Mouse (Mus musculus) embryonic facial prominence, embryonic 11.5 days (tissue): ENCODE measurements around the gene Tex14. TPM values are rescaled to one million over a fixed set of nuclear protein-coding genes. Genes with fewer than 3 reads are reported as not detected.
"Not testable (repeated sequence)": the region's sequence is repeated elsewhere in the genome, so short reads cannot be mapped to it uniquely, and the experiment has no call there.

Experiments
- ATAC-seq: fragments of 200-750 bp; cut with Nextera tagmentation; replicated peaks from 2 replicates; pipeline ENCODE4 v1.8.0; 2017; ENCODE audit warnings: low read depth; ENCODE audit not compliant: insufficient number of reproducible peaks, low FRiP score, low TSS enrichment
- DNase-seq: peaks from one replicate; pipeline ENCODE4 v3.0.0-alpha.2; 2015; ENCODE audit warnings: low spot score
- H3K27ac ChIP-seq: fragments of 300-500 bp; sonication (generic); replicated peaks from 2 replicates; pipeline ENCODE4 v1.5.1; 2014; ENCODE audit warnings: mild to moderate bottlenecking, low read depth, low read length, control low read depth
- H3K27me3 ChIP-seq: fragments of 300-500 bp; sonication (generic); 2 replicates; pipeline ENCODE4 v1.6.1; 2014; ENCODE audit warnings: mild to moderate bottlenecking, low read length, moderate library complexity, mixed read lengths; ENCODE audit not compliant: control insufficient read depth, insufficient read depth
- H3K36me3 ChIP-seq: fragments of 300-500 bp; sonication (generic); replicated peaks from 2 replicates; pipeline ENCODE4 v1.6.1; 2014; ENCODE audit warnings: low read depth, mild to moderate bottlenecking, low read length, moderate library complexity, mixed read lengths; ENCODE audit not compliant: control insufficient read depth, insufficient read depth
- H3K4me1 ChIP-seq: fragments of 300-500 bp; sonication (generic); 2 replicates; pipeline ENCODE4 v1.6.1; 2014; ENCODE audit warnings: low read length, mixed read lengths; ENCODE audit not compliant: control insufficient read depth, insufficient read depth
- H3K4me2 ChIP-seq: fragments of 300-500 bp; sonication (generic); 2 replicates; pipeline ENCODE4 v1.6.1; 2014; ENCODE audit warnings: low read depth, mild to moderate bottlenecking, control low read depth, low read length, moderate library complexity
- H3K4me3 ChIP-seq: fragments of 300-500 bp; sonication (generic); 2 replicates; pipeline ENCODE4 v1.5.1; 2014; ENCODE audit warnings: low read depth, low read length, control low read depth
- H3K9ac ChIP-seq: fragments of 300-500 bp; sonication (generic); replicated peaks from 2 replicates; pipeline ENCODE4 v1.6.1; 2014; ENCODE audit warnings: mild to moderate bottlenecking, control low read depth, low read length
- H3K9me3 ChIP-seq: fragments of 300-500 bp; sonication (generic); replicated peaks from 2 replicates; pipeline ENCODE4 v1.6.1; 2016; ENCODE audit warnings: mild to moderate bottlenecking, low read length, inconsistent platforms, mixed read lengths; ENCODE audit not compliant: control insufficient read depth
- WGBS: fragments of 180-500 bp; shearing (Covaris S2); extraction: QIAGEN DNeasy Blood & Tissue Kit; methylation state at CpG from one replicate; pipeline ENCODE4 v1.1.7; 2014; 5-methylcytosine and 5-hydroxymethylcytosine counted together
- polyA plus RNA-seq: library from polyadenylated mRNA; unstranded; fragments of >200 nt; fragmentation: Nextera tagmentation; extraction: Ambion mirVana; gene quantifications from 2 replicates; pipeline ENCODE4 v1.2.1, GENCODE M21; 2014

The Tex14 gene
- polyA plus RNA-seq, 1 experiment from 2014 or later, result 0.80 TPM

DNA sequence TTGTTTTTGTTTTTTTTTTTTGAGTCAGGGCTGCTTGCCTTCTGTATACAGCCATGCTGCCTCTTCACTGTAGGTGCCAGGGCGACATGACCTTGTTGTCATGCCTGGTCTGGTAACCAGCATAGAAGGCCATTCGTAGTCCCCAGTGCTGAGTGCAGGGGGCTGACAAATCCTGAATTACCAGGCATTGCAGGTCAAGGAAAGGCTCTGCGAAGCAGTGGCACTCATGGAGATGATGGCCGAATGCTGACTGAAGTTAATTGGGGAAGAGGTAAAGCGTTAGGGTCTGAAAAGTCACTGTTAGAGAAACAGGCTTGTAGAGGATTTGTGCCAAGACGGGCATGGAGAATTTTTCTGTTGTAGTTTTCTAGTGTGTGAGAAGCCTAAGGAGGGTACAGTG, 55.7 kb downstream of the Tex14 start:
- 87% methylated on average over 6 of the region's 6 CpGs for WGBS
- Histone ChIP-seq H3K27ac (no peak overlapping the region), H3K9me3 (no peaks in the 10 kb centered on the region), H3K4me1 (no peaks in the 10 kb centered on the region), H3K36me3 (no peaks in the 10 kb centered on the region), H3K9ac (no peak overlapping the region), H3K4me2 (no peak overlapping the region), H3K4me3 (no peak overlapping the region), H3K27me3 (no peaks in the 10 kb centered on the region)
- DNase-seq (no peak), ATAC-seq (no peak)

DNA sequence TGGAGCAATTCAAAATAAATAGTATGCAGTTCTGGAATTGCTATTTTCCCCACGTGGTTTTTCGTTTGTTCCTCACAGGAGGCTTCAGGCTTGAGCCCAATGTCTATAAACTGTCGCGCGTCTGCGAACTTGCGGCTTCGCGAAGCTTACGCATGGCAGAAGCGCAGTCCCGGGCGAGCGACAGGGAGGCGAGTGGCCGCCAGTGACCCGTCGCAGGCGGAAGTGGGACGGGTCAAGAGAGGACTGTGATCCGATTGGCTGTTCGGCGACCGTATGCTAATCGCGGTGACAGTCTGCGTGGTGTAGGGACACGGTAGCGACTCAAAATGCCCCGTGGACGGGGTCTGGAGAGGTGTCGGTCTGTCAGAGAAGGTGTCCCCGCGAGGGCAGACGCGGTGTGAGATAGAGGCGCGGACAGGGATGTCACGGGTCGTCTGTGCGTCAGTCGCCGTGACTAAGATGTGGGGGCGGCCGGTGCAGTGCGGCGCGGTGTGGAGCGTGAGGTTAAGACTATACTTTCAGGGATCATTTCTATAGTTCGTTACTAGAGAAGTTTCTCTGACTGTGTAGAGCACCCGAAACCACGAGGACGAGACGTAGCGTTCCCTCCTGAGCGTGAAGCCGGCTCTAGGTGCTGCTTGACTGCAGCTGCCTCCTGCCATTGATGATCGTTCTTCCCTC, 57.1 kb downstream of the Tex14 start:
- not testable (repeated sequence) for H3K27ac ChIP-seq, H3K4me1 ChIP-seq, H3K36me3 ChIP-seq, H3K27me3 ChIP-seq, H3K9me3 ChIP-seq, H3K4me2 ChIP-seq
- H3K9ac ChIP-seq, result peak overlapping the region; percentile 19; the same call in 1 of the 2 replicates
- 0 out of 2 replicates have a peak overlapping the region, but pooled peaks have one; percentile 9 for H3K4me3 ChIP-seq
- DNase-seq (peak; percentile 67), ATAC-seq (peak; percentile 99)
- under 1% methylated on average over 20 of the region's 58 CpGs for WGBS

DNA sequence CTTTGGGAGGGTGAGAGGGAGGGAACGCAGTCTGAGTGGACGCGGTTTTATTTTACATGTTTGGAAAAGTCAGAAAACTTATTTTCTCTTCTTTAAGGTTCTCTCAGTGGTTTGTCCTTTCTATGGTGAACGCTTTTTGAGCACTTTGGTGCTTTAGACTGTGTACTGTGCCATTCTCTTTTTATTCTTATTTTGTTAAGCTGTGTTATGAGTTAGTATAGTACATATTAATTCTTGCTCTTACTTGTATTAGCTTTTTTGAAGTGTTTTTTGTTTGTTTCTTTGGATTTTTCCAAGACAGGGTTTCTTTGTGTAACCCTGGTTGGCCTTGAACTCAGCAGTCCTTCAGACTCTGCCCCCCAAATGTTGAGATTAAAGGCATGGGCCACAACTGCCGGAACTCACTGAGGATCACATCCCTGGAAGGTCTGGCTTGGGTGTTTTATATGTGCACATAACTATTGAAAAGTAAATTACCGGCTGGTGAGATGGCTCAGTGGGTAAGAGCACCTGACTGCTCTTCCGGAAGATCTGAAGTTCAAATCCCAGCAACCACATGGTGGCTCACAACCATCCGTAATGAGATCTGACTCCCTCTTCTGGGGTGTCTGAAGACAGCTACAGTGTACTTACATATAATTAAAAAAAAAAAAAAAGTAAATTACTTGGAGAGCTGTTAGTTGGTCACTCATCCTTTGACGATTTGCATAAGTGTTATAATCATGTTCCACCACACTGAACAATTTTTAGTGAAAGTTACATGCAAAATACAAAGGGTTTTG, 57.8 kb downstream of the Tex14 start:
- no peaks in the 10 kb centered on the region for H3K36me3 ChIP-seq
- no peaks in the 10 kb centered on the region for H3K9me3 ChIP-seq
- H3K27me3 ChIP-seq, result no peaks in the 10 kb centered on the region
- no peak overlapping the region for H3K9ac ChIP-seq
- no peak overlapping the region for H3K4me3 ChIP-seq
- peak overlapping the region; percentile 62 for H3K27ac ChIP-seq
- peak; percentile 21 for ATAC-seq
- H3K4me2 ChIP-seq, result no peak overlapping the region
- peak; percentile 84 for DNase-seq
- 7% methylated on average over 9 of the region's 9 CpGs for WGBS
- no peaks in the 10 kb centered on the region for H3K4me1 ChIP-seq

DNA sequence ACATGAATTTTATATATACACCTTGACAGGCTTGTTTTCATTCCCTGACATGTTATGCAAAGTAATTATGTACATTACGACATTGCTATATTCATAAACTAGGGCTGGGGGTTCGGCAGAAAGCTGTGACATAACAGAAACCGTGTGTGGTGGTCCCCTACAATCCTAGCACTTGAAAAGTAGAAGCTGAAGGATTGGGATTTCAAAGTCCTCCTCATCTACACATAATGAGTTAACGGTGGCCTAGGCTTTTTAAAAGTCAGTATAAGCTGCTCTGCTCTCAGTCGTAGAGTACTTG, 58.3 kb downstream of the Tex14 start:
- H3K9ac ChIP-seq, result no peak overlapping the region
- no peak overlapping the region for H3K4me2 ChIP-seq
- 50% methylated on average over 5 of the region's 5 CpGs for WGBS
- DNase-seq (no peak), ATAC-seq (no peak)
- no peaks in the 10 kb centered on the region for H3K9me3 ChIP-seq
- no peak overlapping the region for H3K27ac ChIP-seq
- no peaks in the 10 kb centered on the region for H3K4me1 ChIP-seq
- H3K4me3 ChIP-seq, result no peak overlapping the region
- no peaks in the 10 kb centered on the region for H3K27me3 ChIP-seq
- no peaks in the 10 kb centered on the region for H3K36me3 ChIP-seq

DNA sequence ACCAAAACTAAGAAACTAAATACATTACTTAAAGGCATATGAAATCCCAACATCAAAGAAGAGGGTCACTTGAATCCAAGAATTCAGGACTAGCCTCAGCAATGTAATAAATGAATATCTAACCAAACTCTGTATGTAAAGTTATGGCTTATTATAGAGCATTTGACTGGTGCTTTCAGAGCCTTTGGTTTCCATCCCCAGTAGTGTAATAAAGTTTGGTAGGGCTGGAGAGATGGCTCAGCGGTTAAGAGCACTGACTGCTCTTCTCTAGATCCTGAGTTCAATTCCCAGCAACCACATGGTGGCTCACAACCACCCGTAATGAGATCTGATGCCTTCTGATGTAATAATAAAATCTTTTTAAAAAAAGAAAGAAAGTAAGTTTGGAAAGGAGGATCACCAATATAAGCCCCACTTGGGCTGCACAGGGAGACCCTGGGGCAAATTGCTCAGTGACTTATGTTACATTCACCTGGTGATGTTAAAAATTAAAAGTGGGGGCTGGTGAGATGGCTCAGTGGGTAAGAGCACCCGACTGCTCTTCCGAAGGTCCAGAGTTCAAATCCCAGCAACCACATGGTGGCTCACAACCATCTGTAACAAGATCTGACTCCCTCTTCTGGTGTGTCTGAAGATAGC, 59.0 kb downstream of the Tex14 start:
- H3K9me3 ChIP-seq, H3K9ac ChIP-seq, H3K4me1 ChIP-seq, DNase-seq, H3K27ac ChIP-seq, H3K36me3 ChIP-seq, H3K4me3 ChIP-seq, H3K4me2 ChIP-seq, H3K27me3 ChIP-seq, ATAC-seq: not testable (repeated sequence)
- WGBS, result 81% methylated on average over 4 of the region's 4 CpGs

DNA sequence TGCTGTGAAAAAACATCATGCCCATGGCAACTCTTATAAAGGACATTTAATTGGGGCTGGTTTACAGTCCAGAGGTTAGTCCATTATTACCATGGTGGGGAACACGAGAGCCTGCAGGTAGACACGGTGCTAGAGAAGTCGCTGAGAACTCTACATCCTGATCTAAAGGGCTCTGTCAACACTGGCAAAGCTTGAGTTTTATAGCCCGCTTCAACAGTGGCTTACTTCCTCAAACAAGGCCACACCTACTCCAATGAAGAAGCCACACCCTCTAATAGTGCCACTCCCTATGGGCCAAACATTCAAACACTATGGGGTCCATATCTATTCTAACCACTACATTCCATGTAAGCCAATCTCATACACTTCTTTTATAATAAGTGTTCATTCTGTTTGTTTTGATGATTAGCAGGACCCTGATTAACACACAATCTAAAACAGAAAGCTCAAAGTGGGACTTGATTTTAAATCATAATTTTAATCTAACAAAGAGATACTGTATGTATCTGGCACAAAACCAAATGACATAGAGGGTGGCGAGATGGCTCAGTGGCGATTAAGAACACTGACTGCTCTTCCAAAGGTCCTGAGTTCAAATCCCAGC, 61.2 kb downstream of the Tex14 start:
- Histone ChIP-seq H3K4me2 (no peak overlapping the region), H3K9ac (no peak overlapping the region), H3K4me3 (no peak overlapping the region), H3K27me3 (no peaks in the 10 kb centered on the region), H3K27ac (no peak overlapping the region), H3K36me3 (no peaks in the 10 kb centered on the region), H3K9me3 (no peaks in the 10 kb centered on the region), H3K4me1 (no peaks in the 10 kb centered on the region)
- WGBS, result 75% methylated on average over 6 of the region's 6 CpGs
- ATAC-seq (no peak), DNase-seq (no peak)

DNA sequence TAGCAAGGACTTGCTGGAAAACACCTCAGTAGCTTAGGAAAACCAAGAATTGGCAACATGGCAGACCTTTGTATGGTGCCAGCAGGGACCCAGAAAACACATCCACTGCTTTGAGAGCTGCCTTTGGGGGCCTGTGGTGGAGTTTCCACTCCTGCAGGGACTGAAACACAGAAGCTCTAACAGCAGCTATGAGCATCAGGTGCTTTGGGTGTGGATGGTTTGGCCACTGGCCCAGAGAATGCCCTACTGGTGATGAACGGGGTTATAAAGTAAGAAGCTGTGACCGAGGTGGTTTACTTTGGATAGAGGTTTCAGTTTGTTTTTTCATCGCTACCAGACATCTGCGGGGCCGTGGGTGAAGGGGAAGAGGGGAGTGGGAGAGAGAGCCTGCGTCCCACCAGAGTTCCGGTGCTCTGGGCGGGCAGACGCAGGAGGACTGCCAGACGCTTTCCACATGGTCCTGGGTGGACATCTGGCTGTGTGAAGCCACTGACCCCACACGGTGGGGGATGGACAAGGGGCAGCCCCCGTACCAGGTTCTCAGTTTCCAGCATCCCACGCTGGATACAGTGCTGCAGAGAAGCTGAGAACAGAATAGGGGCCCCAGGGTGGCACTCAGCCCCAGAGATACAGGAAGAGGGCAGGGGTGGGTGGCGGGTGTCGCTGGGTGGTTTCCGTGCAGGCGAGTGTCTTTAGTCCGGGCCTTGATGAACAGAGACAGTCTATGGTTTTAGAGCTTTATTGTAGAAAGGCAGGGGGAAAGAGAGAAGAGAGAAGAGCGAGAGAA, 62.8 kb downstream of the Tex14 start:
- Histone ChIP-seq H3K9me3 (no peaks in the 10 kb centered on the region), H3K27ac (no peak overlapping the region), H3K4me3 (no peak overlapping the region), H3K36me3 (no peaks in the 10 kb centered on the region), H3K4me2 (no peak overlapping the region), H3K9ac (no peak overlapping the region), H3K4me1 (no peaks in the 10 kb centered on the region), H3K27me3 (no peaks in the 10 kb centered on the region)
- DNase-seq (no peak), ATAC-seq (no peak)
- 61% methylated on average over 19 of the region's 19 CpGs for WGBS
